Mouse (Mus musculus): ENCODE measurements around the gene Fcamr.

Fcamr gene

DNA sequence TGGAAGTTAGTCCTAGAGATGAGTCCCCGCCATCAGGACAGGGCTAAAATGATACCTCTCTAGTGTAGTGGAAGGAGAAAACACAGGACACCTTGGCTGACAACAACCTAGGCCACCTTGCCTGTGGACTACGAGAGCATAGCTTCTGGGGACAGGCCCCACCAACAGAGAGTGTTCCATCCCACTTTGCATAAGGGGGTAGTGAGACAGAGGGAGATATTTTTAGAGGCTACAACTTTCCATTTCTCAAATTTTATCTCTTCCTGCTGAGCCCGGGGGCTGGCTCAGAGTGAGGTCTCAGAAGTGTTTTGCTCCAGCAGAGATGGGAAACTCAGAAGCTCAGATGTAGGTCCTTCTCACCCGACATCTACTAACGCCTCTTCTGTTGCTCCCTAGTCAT lies 49.7 kb downstream of the Fcamr start:
- peak in 1 of 2 experiments; percentile 54 for DNase-seq (ENCODE audit: low spot score in 2 of 2)

DNA sequence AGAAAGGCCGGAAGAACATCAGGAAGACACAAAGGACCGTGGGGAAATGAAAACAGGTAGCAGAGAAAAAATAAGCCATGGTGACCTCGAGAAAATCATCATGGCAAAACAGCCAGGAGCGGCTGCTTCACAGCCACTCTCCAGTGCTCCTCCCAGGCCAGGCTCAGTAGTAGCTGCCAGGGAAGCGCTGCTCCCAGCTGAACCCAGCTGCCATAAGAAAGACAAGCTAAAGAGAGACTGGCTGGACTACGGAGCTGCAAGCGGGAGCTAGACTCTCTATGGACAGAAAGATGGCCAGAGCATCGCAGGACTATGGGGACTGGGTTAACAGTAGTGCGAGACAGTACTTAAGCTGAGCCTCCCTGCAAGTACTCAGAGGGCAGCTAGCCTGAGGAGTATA lies 54.1 kb downstream of the Fcamr start:
- no peak for DNase-seq (ENCODE audit: low spot score in 2 of 2)

DNA sequence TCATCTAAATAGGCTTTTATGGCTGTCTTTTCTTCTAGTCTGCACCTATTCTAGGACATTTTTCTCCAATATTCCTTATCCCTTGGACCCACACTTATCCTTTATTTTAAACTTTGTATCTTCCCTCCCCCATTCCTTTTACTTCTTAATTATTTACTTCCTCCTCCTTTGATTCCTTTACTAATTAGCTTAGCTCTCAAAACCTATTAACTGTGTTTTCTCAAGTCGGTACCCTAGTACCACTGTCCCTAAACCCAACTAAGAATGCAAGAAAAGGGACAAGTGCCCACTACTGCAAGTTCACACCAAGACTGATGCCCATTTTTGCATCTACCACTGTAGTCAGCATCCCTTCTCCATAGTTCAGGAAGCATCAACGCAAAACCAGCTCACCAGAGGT lies 55.0 kb downstream of the Fcamr start:
- DNase-seq (ENCODE audit: low spot score in 2 of 2): no peak

DNA sequence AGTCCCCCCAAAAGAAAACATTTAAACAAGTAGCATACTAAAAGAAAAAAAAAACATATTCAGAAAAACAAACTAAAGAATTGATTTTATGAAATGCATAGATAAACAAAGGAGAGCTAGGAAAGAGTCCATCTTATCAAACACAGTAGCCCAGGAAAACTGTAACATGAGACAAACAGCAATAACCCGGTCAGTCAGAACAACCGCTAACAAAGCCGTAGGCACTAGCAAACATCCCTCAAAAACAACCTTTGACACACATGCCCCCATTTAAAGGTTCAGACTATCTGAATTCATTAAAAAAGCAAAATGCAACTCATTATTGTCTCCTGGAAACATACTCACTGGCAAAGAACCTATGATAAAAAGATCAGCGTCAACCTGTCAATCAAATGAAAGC lies 56.8 kb downstream of the Fcamr start:
- no peak for DNase-seq (ENCODE audit: low spot score in 2 of 2)

DNA sequence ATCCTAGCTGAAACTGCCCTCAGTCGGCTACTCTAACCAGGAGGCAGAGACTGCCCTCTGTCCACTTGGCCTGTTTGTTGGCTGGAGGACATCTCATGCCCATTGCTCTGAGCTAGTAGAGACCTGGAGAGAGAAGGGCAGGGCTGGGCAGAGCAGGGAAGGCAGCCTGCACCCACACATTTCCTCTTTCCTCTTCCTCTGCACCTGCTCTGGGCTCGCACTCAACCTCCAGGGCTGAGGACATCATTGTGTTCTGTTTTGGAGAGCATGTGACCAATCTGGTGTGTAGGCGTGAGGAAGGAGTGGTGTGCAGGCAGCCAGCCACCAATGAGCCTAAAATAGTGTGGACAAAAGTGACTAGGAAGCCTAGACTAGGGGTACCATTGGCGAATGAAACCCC lies 63.5 kb downstream of the Fcamr start:
- DNase-seq (ENCODE audit: low spot score in 2 of 2): peak in 1 of 2 experiments; percentile 84

All from natural killer cell, adult 2 months (primary cell).